Mouse (Mus musculus) granulocyte monocyte progenitor cell, adult 5-6 weeks (primary cell): ENCODE data around the gene Acp2. TPM values are rescaled to one million over a fixed set of nuclear protein-coding genes. Genes with fewer than 3 reads are reported as not detected.

Experiments used
- ATAC-seq: replicated peaks from 2 replicates; pipeline ENCODE4 v1.8.0; 2016; ENCODE audit warnings: mild to moderate bottlenecking, moderate TSS enrichment, inconsistent platforms; ENCODE audit not compliant: poor library complexity, severe bottlenecking
- total RNA-seq, 2 experiments: library from RNA; stranded (forward) in 1 of 2; stranded (reverse) in 1 of 2; fragments of 200-712, 200-1000 nt in 1 of 2; fragments of >200 nt in 1 of 2; fragmentation: Nextera tagmentation in 1 of 2; gene quantifications; 2 replicates each; pipeline ENCODE4 v1.2.3; 2014 to 2017

Gene Acp2
- total RNA-seq (2014; fragmentation: Nextera tagmentation) (21.8 and 22.6 TPM in 2 replicates), total RNA-seq (2017) (16.0 and 17.0 TPM in 2 replicates)

GRCm38 (mm10) chr2:91202222-91202971, at the start of gene Acp2, which contains the start of gene Nr1h3:
Acp2 (plus strand) TSS chr2:91202885.
Nr1h3 (minus strand) TSS chr2:91202834.
- ATAC-seq: peak; percentile 97

GRCm38 (mm10) chr2:91152885-91153377, 49.8 kb upstream of the Acp2 start:
- ATAC-seq: no peak

GRCm38 (mm10) chr2:91154091-91154490, 48.6 kb upstream of the Acp2 start:
- no peak for ATAC-seq

GRCm38 (mm10) chr2:91157002-91157752, 45.5 kb upstream of the Acp2 start:
- no peak for ATAC-seq

GRCm38 (mm10) chr2:91160591-91160990, 42.1 kb upstream of the Acp2 start:
- ATAC-seq: no peak

GRCm38 (mm10) chr2:91162952-91163351, 39.7 kb upstream of the Acp2 start:
- ATAC-seq: peak; percentile 66

- no peak for ATAC-seq
Observed at GRCm38 (mm10) chr2:91163532-91163931, 39.2 kb upstream of the Acp2 start.

GRCm38 (mm10) chr2:91164991-91165390, 37.7 kb upstream of the Acp2 start:
- no peak for ATAC-seq

- no peak for ATAC-seq
Observed at GRCm38 (mm10) chr2:91167629-91168028, 35.1 kb upstream of the Acp2 start.

GRCm38 (mm10) chr2:91169587-91170322, 32.9 kb upstream of the Acp2 start:
- ATAC-seq: no peak

GRCm38 (mm10) chr2:91175490-91175889, 27.2 kb upstream of the Acp2 start:
- ATAC-seq: no peak

GRCm38 (mm10) chr2:91176234-91176633, 26.5 kb upstream of the Acp2 start:
- no peak for ATAC-seq

- no peak for ATAC-seq
Observed at GRCm38 (mm10) chr2:91179825-91180224, 22.9 kb upstream of the Acp2 start.

GRCm38 (mm10) chr2:91180706-91181105, 22.0 kb upstream of the Acp2 start:
- ATAC-seq: no peak

- ATAC-seq: peak; percentile 6; the same call in 1 of the 2 replicates
Observed at GRCm38 (mm10) chr2:91182016-91182404, 20.7 kb upstream of the Acp2 start.

GRCm38 (mm10) chr2:91182405-91183147, 20.1 kb upstream of the Acp2 start:
- ATAC-seq: peak; percentile 64

GRCm38 (mm10) chr2:91183148-91183513, 19.6 kb upstream of the Acp2 start:
- ATAC-seq: peak; percentile 80

GRCm38 (mm10) chr2:91183711-91184405, 18.8 kb upstream of the Acp2 start, which contains the start of gene Madd:
Madd (minus strand) TSS chr2:91183837.
- ATAC-seq: peak; percentile 74

GRCm38 (mm10) chr2:91186208-91186607, 16.5 kb upstream of the Acp2 start:
- ATAC-seq: no peak
